Mouse (Mus musculus) liver, embryonic 11.5 days (tissue): ENCODE results near the gene Sos1. TPM values are rescaled to one million over a fixed set of nuclear protein-coding genes. Genes with fewer than 3 reads are reported as not detected.
"Not testable (repeated sequence)": the region's sequence is repeated elsewhere in the genome, so short reads cannot be mapped to it uniquely, and the experiment has no call there.

Experiments used
- ATAC-seq: fragments of 200-750 bp; cut with Nextera tagmentation; replicated peaks from 2 replicates; pipeline ENCODE4 v1.8.0; 2017; ENCODE audit warnings: moderate number of reproducible peaks, mild to moderate bottlenecking, moderate TSS enrichment, moderate library complexity; ENCODE audit not compliant: low FRiP score
- DNase-seq: peaks from one replicate; pipeline ENCODE4 v3.0.0-alpha.2; 2017; ENCODE audit warnings: low spot score
- H3K27ac ChIP-seq: fragments of 300-500 bp; sonication (generic); 2 replicates; pipeline ENCODE4 v1.5.1; 2014; ENCODE audit warnings: mild to moderate bottlenecking, low read depth, low read length, control low read depth
- H3K27me3 ChIP-seq: fragments of 300-500 bp; sonication (generic); replicated peaks from 2 replicates; pipeline ENCODE4 v1.6.1; 2014; ENCODE audit warnings: low read length, mixed read lengths; ENCODE audit not compliant: control insufficient read depth, insufficient read depth
- H3K36me3 ChIP-seq: fragments of 300-500 bp; sonication (generic); 2 replicates; pipeline ENCODE4 v1.6.1; 2014; ENCODE audit warnings: mild to moderate bottlenecking, low read length, moderate library complexity, mixed read lengths; ENCODE audit not compliant: control insufficient read depth, insufficient read depth
- H3K4me1 ChIP-seq: fragments of 300-500 bp; sonication (generic); replicated peaks from 2 replicates; pipeline ENCODE4 v1.6.1; 2014; ENCODE audit warnings: low read length, mixed read lengths; ENCODE audit not compliant: control insufficient read depth, insufficient read depth
- H3K4me2 ChIP-seq: fragments of 300-500 bp; sonication (generic); 2 replicates; pipeline ENCODE4 v1.6.1; 2014; ENCODE audit warnings: mild to moderate bottlenecking, control low read depth, moderate library complexity
- H3K4me3 ChIP-seq: fragments of 300-500 bp; sonication (generic); 2 replicates; pipeline ENCODE4 v1.5.1; 2014; ENCODE audit warnings: low read depth, low read length, control low read depth
- H3K9ac ChIP-seq: fragments of 300-500 bp; sonication (generic); 2 replicates; pipeline ENCODE4 v1.6.1; 2014; ENCODE audit warnings: low read depth, low read length, control low read depth
- H3K9me3 ChIP-seq: fragments of 300-500 bp; sonication (generic); 2 replicates; pipeline ENCODE4 v1.6.1; 2016; ENCODE audit warnings: low read length, inconsistent platforms, mixed read lengths; ENCODE audit not compliant: control insufficient read depth
- WGBS: fragments of 180-500 bp; shearing (Covaris S2); extraction: QIAGEN DNeasy Blood & Tissue Kit; methylation state at CpG from one replicate; pipeline ENCODE4 v1.1.7; 2014; 5-methylcytosine and 5-hydroxymethylcytosine counted together
- polyA plus RNA-seq: library from polyadenylated mRNA; unstranded; fragments of >200 nt; fragmentation: Nextera tagmentation; extraction: Ambion mirVana; gene quantifications from 2 replicates; pipeline ENCODE4 v1.2.1, GENCODE M21; 2014

Sos1 gene
- polyA plus RNA-seq, 1 experiment from 2014 or later = 4.5 TPM

- H3K27me3 ChIP-seq = no peaks in the 10 kb centered on the region
- H3K9me3 ChIP-seq = no peaks in the 10 kb centered on the region
- no peak overlapping the region for H3K9ac ChIP-seq
- no peaks in the 10 kb centered on the region for H3K4me1 ChIP-seq
- no peaks in the 10 kb centered on the region for H3K36me3 ChIP-seq
- no peak for DNase-seq
- no peak overlapping the region for H3K4me3 ChIP-seq
- WGBS = 77% methylated on average over 3 of the region's 3 CpGs
- ATAC-seq = no peak
- H3K4me2 ChIP-seq = no peak overlapping the region
- no peak overlapping the region for H3K27ac ChIP-seq
Observed at GRCm38 (mm10) chr17:80488918-80489317, 8.7 kb upstream of the Sos1 start.

GRCm38 (mm10) chr17:80485160-80485559 lies 4.9 kb upstream of the Sos1 start:
- WGBS = 67% methylated on average over 5 of the region's 5 CpGs
- H3K27me3 ChIP-seq = no peaks in the 10 kb centered on the region
- DNase-seq (no peak), ATAC-seq (no peak)
- H3K4me2 ChIP-seq = no peak overlapping the region
- no peaks in the 10 kb centered on the region for H3K9me3 ChIP-seq
- H3K4me3 ChIP-seq = no peak overlapping the region
- no peaks in the 10 kb centered on the region for H3K36me3 ChIP-seq
- H3K9ac ChIP-seq = no peak overlapping the region
- H3K27ac ChIP-seq = no peak overlapping the region
- peaks cover 6% of the 10 kb centered on the region for H3K4me1 ChIP-seq

GRCm38 (mm10) chr17:80480855-80481224 lies 587 bp upstream of the Sos1 start:
- Histone ChIP-seq H3K4me1 (peaks cover 22% of the 10 kb centered on the region), H3K9ac (peak overlapping the region; percentile 85; the same call in 1 of the 2 replicates)
- 54% methylated on average over 7 of the region's 7 CpGs for WGBS

GRCm38 (mm10) chr17:80479295-80480030 lies 790 bp downstream of the Sos1 start:
- H3K4me2 ChIP-seq = peak overlapping the region; percentile 72
- peak; percentile 32 for ATAC-seq
- H3K9me3 ChIP-seq = no peaks in the 10 kb centered on the region
- peak overlapping the region; percentile 78 for H3K4me3 ChIP-seq
- no peaks in the 10 kb centered on the region for H3K36me3 ChIP-seq
- H3K4me1 ChIP-seq = peaks cover 24% of the 10 kb centered on the region
- peak; percentile 71 for DNase-seq
- WGBS = under 1% methylated on average over 71 of the region's 71 CpGs
- H3K27ac ChIP-seq = peak overlapping the region; percentile 89
- H3K27me3 ChIP-seq = no peaks in the 10 kb centered on the region
- H3K9ac ChIP-seq = peak overlapping the region; percentile 85

More at GRCm38 (mm10) chr17:80480855-80481224, 587 bp upstream of the Sos1 start:
- ATAC-seq (no peak), DNase-seq (no peak)
- Histone ChIP-seq H3K27ac (peak overlapping the region; percentile 89; the same call in 1 of the 2 replicates), H3K4me3 (peak overlapping the region; percentile 78), H3K4me2 (peak overlapping the region; percentile 72), H3K36me3 (no peaks in the 10 kb centered on the region), H3K27me3 (no peaks in the 10 kb centered on the region), H3K9me3 (no peaks in the 10 kb centered on the region)

GRCm38 (mm10) chr17:80477679-80478078 lies 2.6 kb downstream of the Sos1 start:
- no peaks in the 10 kb centered on the region for H3K36me3 ChIP-seq
- H3K27ac ChIP-seq = no peak overlapping the region
- H3K9me3 ChIP-seq = no peaks in the 10 kb centered on the region
- peaks cover 33% of the 10 kb centered on the region for H3K4me1 ChIP-seq
- no peak for ATAC-seq
- no peak overlapping the region for H3K4me2 ChIP-seq
- no peak for DNase-seq
- H3K4me3 ChIP-seq = no peak overlapping the region
- 85% methylated on average over 2 of the region's 2 CpGs for WGBS
- H3K9ac ChIP-seq = no peak overlapping the region
- no peaks in the 10 kb centered on the region for H3K27me3 ChIP-seq

- peaks cover 37% of the 10 kb centered on the region for H3K4me1 ChIP-seq
- no peak for DNase-seq
- peak; percentile 51; the same call in 1 of the 2 replicates for ATAC-seq
- no peak overlapping the region; the same call in 1 of the 2 replicates for H3K27ac ChIP-seq
- no peak overlapping the region for H3K4me3 ChIP-seq
- H3K9ac ChIP-seq = no peak overlapping the region
- H3K36me3 ChIP-seq = no peaks in the 10 kb centered on the region
- 59% methylated on average over 4 of the region's 4 CpGs for WGBS
- no peaks in the 10 kb centered on the region for H3K9me3 ChIP-seq
- H3K27me3 ChIP-seq = no peaks in the 10 kb centered on the region
- no peak overlapping the region; the same call in 1 of the 2 replicates for H3K4me2 ChIP-seq
Observed at GRCm38 (mm10) chr17:80476496-80476895, 3.8 kb downstream of the Sos1 start.

GRCm38 (mm10) chr17:80471056-80471802 lies 9.0 kb downstream of the Sos1 start:
- peak; percentile 31 for DNase-seq
- Histone ChIP-seq H3K27me3 (no peaks in the 10 kb centered on the region), H3K4me1 (peaks cover 23% of the 10 kb centered on the region), H3K4me3 (no peak overlapping the region), H3K27ac (no peak overlapping the region), H3K4me2 (no peak overlapping the region), H3K36me3 (no peaks in the 10 kb centered on the region), H3K9ac (no peak overlapping the region), H3K9me3 (no peaks in the 10 kb centered on the region)
- WGBS = 42% methylated on average over 8 of the region's 8 CpGs
- no peak for ATAC-seq

- H3K4me1 ChIP-seq = peaks cover 17% of the 10 kb centered on the region
- H3K36me3 ChIP-seq, H3K9ac ChIP-seq, H3K27me3 ChIP-seq, H3K27ac ChIP-seq, H3K4me2 ChIP-seq, H3K4me3 ChIP-seq, H3K9me3 ChIP-seq: not testable (repeated sequence)
- WGBS = 18% methylated on average over 3 of the region's 3 CpGs
- ATAC-seq (peak; percentile 85), DNase-seq (peak; percentile 43)
Observed at GRCm38 (mm10) chr17:80468417-80468894, 11.8 kb downstream of the Sos1 start.
